Mouse (Mus musculus) forebrain, embryonic 15.5 days (tissue): ENCODE data around the gene Cap2. TPM values are rescaled to one million over a fixed set of nuclear protein-coding genes. Genes with fewer than 3 reads are reported as not detected.
A peak's percentile ranks its signal among the peaks of the same experiment; 100 is the strongest.

Experiments used
- ATAC-seq: fragments of 200-750 bp; cut with Nextera tagmentation; replicated peaks from 2 replicates; pipeline ENCODE4 v1.8.0; 2017; ENCODE audit warnings: mild to moderate bottlenecking, moderate TSS enrichment, moderate library complexity
- H3K27ac ChIP-seq: fragments of 300-500 bp; sonication (generic); replicated peaks from 2 replicates; pipeline ENCODE4 v1.5.1; 2015; ENCODE audit warnings: mild to moderate bottlenecking, inconsistent platforms
- H3K27me3 ChIP-seq: fragments of 300-500 bp; sonication (generic); 2 replicates; pipeline ENCODE4 v1.6.1; 2015; ENCODE audit warnings: inconsistent platforms
- H3K36me3 ChIP-seq: fragments of 300-500 bp; sonication (generic); 2 replicates; pipeline ENCODE4 v1.6.1; 2015; ENCODE audit warnings: mild to moderate bottlenecking, inconsistent platforms
- H3K4me1 ChIP-seq: fragments of 300-500 bp; sonication (generic); 2 replicates; pipeline ENCODE4 v1.6.1; 2015; ENCODE audit warnings: inconsistent platforms
- H3K4me2 ChIP-seq: fragments of 300-500 bp; sonication (generic); replicated peaks from 2 replicates; pipeline ENCODE4 v1.6.1; 2015; ENCODE audit warnings: mild to moderate bottlenecking, inconsistent platforms
- H3K4me3 ChIP-seq: fragments of 300-500 bp; sonication (generic); 2 replicates; pipeline ENCODE4 v1.5.1; 2015; ENCODE audit warnings: mild to moderate bottlenecking, inconsistent platforms
- H3K9ac ChIP-seq: fragments of 300-500 bp; sonication (generic); replicated peaks from 2 replicates; pipeline ENCODE4 v1.6.1; 2015; ENCODE audit warnings: mild to moderate bottlenecking, inconsistent platforms
- H3K9me3 ChIP-seq: fragments of 300-500 bp; sonication (generic); 2 replicates; pipeline ENCODE4 v1.6.1; 2016; ENCODE audit warnings: inconsistent platforms
- WGBS: fragments of 180-500 bp; shearing (Covaris S2); methylation state at CpG from one replicate; pipeline ENCODE4 v1.1.7; 2015; ENCODE audit warnings: mixed read lengths; 5-methylcytosine and 5-hydroxymethylcytosine counted together
- polyA plus RNA-seq: library from polyadenylated mRNA; unstranded; fragments of >200 nt; fragmentation: Nextera tagmentation; extraction: Ambion mirVana; gene quantifications from 2 replicates; pipeline ENCODE4 v1.2.1, GENCODE M21; 2015

The Cap2 gene
- polyA plus RNA-seq, 1 experiment from 2014 or later: 16.8 TPM

- ATAC-seq: no peak
- Histone ChIP-seq H3K27ac (peak overlapping the region; percentile 71), H3K36me3 (no peaks in the 10 kb centered on the region), H3K9ac (no peak overlapping the region), H3K4me1 (peaks cover 60% of the 10 kb centered on the region), H3K27me3 (no peaks in the 10 kb centered on the region), H3K4me2 (no peak overlapping the region), H3K4me3 (no peak overlapping the region), H3K9me3 (no peaks in the 10 kb centered on the region)
- WGBS: 39% methylated on average over 6 of the region's 6 CpGs
Measured at GRCm38 (mm10) chr13:46544608-46545007, 43.0 kb downstream of the Cap2 start.

GRCm38 (mm10) chr13:46545081-46545480 lies 43.4 kb downstream of the Cap2 start:
- WGBS: 3% methylated on average over 9 of the region's 9 CpGs
- no peak for ATAC-seq

DNA sequence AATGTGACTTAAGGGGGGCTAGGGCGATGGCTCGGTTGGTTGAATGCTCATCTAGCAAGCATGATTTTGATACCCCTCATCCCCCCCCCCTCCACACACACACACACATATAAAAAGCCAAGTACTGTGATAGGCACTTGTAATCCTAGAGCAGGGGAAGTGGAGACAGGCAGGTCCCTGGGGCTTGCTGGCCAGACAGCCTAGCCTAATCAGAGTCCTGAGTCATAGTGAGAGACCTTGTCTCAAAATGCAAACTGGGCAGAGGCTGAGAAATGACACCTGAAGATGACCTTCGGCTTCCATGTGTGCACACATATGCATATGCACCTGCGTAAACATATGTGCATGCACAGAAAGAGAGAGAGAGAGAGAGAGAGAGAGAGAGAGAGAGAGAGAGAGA lies 45.2 kb downstream of the Cap2 start:
- ATAC-seq: no peak
- Histone ChIP-seq H3K27me3 (no peaks in the 10 kb centered on the region), H3K4me1 (peaks cover 56% of the 10 kb centered on the region), H3K9me3 (no peaks in the 10 kb centered on the region), H3K4me2 (no peak overlapping the region), H3K27ac (no peak overlapping the region), H3K4me3 (no peak overlapping the region), H3K9ac (no peak overlapping the region), H3K36me3 (no peaks in the 10 kb centered on the region)
- WGBS: 70% methylated on average over 4 of the region's 4 CpGs

More at GRCm38 (mm10) chr13:46545081-46545480, 43.4 kb downstream of the Cap2 start:
- H3K36me3 ChIP-seq: no peaks in the 10 kb centered on the region
- H3K27me3 ChIP-seq: no peaks in the 10 kb centered on the region
- H3K9me3 ChIP-seq: no peaks in the 10 kb centered on the region
- H3K4me1 ChIP-seq: peaks cover 60% of the 10 kb centered on the region
- H3K9ac ChIP-seq: no peak overlapping the region
- peak overlapping the region; percentile 71 for H3K27ac ChIP-seq
- H3K4me3 ChIP-seq: no peak overlapping the region
- H3K4me2 ChIP-seq: no peak overlapping the region

- Histone ChIP-seq H3K4me2 (no peak overlapping the region), H3K4me3 (no peak overlapping the region), H3K27ac (0 out of 2 replicates have a peak overlapping the region, but pooled peaks have one; percentile 82), H3K27me3 (no peaks in the 10 kb centered on the region), H3K9ac (no peak overlapping the region), H3K9me3 (no peaks in the 10 kb centered on the region), H3K4me1 (peaks cover 54% of the 10 kb centered on the region), H3K36me3 (no peaks in the 10 kb centered on the region)
- 14% methylated on average over 1 of the region's 1 CpGs for WGBS
- no peak for ATAC-seq
Measured at GRCm38 (mm10) chr13:46547253-46547652, 45.6 kb downstream of the Cap2 start.

- Histone ChIP-seq H3K4me2 (no peak overlapping the region), H3K27ac (peak overlapping the region; percentile 82), H3K36me3 (no peaks in the 10 kb centered on the region), H3K4me1 (peaks cover 47% of the 10 kb centered on the region), H3K9me3 (no peaks in the 10 kb centered on the region), H3K9ac (no peak overlapping the region), H3K27me3 (no peaks in the 10 kb centered on the region), H3K4me3 (no peak overlapping the region)
- WGBS: 20% methylated on average over 8 of the region's 8 CpGs
- ATAC-seq: peak; percentile 59
Measured at GRCm38 (mm10) chr13:46548132-46548531, 46.5 kb downstream of the Cap2 start.

DNA sequence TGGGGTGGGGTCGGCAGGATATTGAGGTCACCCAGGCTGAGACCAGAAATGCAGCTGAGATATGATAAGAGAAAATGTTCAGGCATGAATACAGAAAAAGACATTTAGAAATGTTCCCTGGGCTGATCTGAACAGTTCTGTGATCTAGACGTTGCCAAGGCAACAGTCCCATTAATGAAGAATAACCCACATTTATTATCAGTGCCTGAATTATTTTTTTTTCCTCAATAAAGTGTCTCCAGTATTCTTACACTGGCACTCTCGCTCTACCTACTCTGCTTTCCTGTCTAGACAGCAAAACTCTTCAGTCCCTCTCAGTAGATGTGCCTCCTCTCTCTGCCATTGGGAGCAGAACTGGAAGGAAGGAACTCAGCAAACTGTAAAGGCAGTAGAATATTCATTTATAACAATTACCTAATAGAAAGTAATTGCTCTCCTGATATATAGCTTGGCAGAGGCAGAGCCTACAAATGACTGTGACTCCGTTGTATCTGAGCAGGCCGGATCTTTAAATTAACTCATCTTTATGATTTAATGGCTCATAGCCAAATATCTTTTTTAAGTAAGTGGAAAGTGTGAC lies 47.0 kb downstream of the Cap2 start:
- Histone ChIP-seq H3K27ac (peak overlapping the region; percentile 82), H3K4me1 (peaks cover 44% of the 10 kb centered on the region), H3K27me3 (no peaks in the 10 kb centered on the region), H3K36me3 (no peaks in the 10 kb centered on the region), H3K9ac (no peak overlapping the region), H3K4me3 (no peak overlapping the region), H3K4me2 (no peak overlapping the region), H3K9me3 (no peaks in the 10 kb centered on the region)
- ATAC-seq: peak; percentile 44
- 40% methylated on average over 5 of the region's 5 CpGs for WGBS

DNA sequence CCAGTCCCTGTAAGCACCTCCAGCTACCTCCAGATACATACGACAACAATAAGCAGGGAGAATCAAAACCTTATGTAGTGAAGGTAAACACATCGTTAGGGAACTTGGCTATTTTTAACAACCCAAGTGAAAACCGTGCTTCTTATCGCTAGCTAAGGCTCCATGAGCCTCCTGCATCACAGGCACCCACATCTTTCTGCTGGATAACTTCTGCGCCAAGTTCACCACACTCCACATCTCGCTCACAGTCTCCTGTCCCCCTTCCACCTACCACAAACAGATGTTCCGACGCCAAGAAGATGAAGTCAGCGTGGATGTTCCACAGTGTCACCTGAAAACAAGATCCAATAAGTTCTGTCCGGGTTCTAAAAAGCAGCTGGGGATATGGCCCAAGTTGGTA lies 49.0 kb downstream of the Cap2 start:
- no peak overlapping the region for H3K9ac ChIP-seq
- H3K36me3 ChIP-seq: no peaks in the 10 kb centered on the region
- no peak overlapping the region for H3K27ac ChIP-seq
- peaks cover 42% of the 10 kb centered on the region for H3K4me1 ChIP-seq
- H3K27me3 ChIP-seq: no peaks in the 10 kb centered on the region
- no peak overlapping the region for H3K4me2 ChIP-seq
- no peak for ATAC-seq
- H3K9me3 ChIP-seq: no peaks in the 10 kb centered on the region
- WGBS: 72% methylated on average over 10 of the region's 10 CpGs
- H3K4me3 ChIP-seq: no peak overlapping the region

DNA sequence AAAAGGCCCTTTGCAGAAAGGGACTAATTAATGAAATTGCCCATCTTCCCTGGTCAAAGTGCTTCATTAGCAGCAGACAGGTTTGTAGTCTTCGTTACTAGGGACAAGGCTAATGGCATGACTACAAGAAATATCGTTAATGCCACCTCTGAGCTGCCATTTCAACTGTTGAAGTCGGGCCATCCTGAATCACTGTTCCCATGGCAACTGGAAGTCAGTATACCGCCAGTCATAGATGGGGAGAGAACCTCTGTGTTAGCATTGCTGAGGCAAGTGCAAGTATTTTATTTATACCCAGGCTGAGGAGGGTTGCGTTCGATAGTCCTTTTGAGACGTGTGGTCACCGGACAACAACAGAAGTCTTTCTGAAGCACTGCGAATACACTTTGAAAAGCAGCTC lies 53.1 kb downstream of the Cap2 start:
- peaks cover 14% of the 10 kb centered on the region for H3K4me1 ChIP-seq
- H3K36me3 ChIP-seq: no peaks in the 10 kb centered on the region
- peak; percentile 72 for ATAC-seq
- no peak overlapping the region for H3K27ac ChIP-seq
- no peak overlapping the region for H3K4me2 ChIP-seq
- no peaks in the 10 kb centered on the region for H3K9me3 ChIP-seq
- no peak overlapping the region for H3K4me3 ChIP-seq
- WGBS: 19% methylated on average over 9 of the region's 9 CpGs
- H3K27me3 ChIP-seq: no peaks in the 10 kb centered on the region
- H3K9ac ChIP-seq: no peak overlapping the region

GRCm38 (mm10) chr13:46565913-46566312 lies 64.3 kb downstream of the Cap2 start:
- no peak overlapping the region for H3K9ac ChIP-seq
- WGBS: 83% methylated on average over 5 of the region's 5 CpGs
- H3K27me3 ChIP-seq: no peaks in the 10 kb centered on the region
- no peaks in the 10 kb centered on the region for H3K9me3 ChIP-seq
- H3K4me3 ChIP-seq: no peak overlapping the region
- H3K36me3 ChIP-seq: no peaks in the 10 kb centered on the region
- no peak overlapping the region for H3K4me2 ChIP-seq
- no peak overlapping the region for H3K27ac ChIP-seq
- H3K4me1 ChIP-seq: peaks cover 6% of the 10 kb centered on the region
- no peak for ATAC-seq

DNA sequence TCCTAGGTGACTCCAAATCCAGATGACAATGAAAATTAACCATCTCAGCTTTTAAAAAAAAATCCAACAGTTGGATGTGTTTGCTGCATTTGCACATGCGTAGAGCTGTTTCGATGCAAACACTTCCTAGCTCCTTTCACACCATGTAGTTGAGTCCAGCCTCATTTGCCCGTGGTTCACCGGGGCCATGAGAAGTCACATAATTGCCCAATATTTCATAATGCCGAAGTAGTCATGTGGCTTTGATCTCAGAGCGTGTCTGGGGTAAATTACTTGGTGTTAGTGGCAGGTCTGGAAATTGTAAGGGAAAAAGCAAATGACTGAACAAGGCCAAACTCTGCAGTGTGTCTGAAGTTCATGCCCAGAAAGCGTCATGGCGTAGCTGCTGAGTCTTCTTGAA lies 67.8 kb downstream of the Cap2 start:
- Histone ChIP-seq H3K36me3 (no peaks in the 10 kb centered on the region), H3K27me3 (no peaks in the 10 kb centered on the region), H3K4me2 (no peak overlapping the region), H3K27ac (no peak overlapping the region), H3K9me3 (no peaks in the 10 kb centered on the region), H3K4me3 (no peak overlapping the region), H3K4me1 (peaks cover 37% of the 10 kb centered on the region), H3K9ac (no peak overlapping the region)
- ATAC-seq: no peak
- WGBS: 88% methylated on average over 8 of the region's 8 CpGs

- peak; percentile 86 for ATAC-seq
- H3K27ac ChIP-seq: peak overlapping the region; percentile 91
- peaks cover 42% of the 10 kb centered on the region for H3K4me1 ChIP-seq
- peak overlapping the region; percentile 39 for H3K4me2 ChIP-seq
- H3K36me3 ChIP-seq: no peaks in the 10 kb centered on the region
- peak overlapping the region; percentile 16; the same call in 1 of the 2 replicates for H3K9ac ChIP-seq
- H3K4me3 ChIP-seq: peak overlapping the region; percentile 8
- WGBS: 3% methylated on average over 12 of the region's 12 CpGs
- no peaks in the 10 kb centered on the region for H3K9me3 ChIP-seq
- H3K27me3 ChIP-seq: no peaks in the 10 kb centered on the region
Measured at GRCm38 (mm10) chr13:46571141-46571592, 69.5 kb downstream of the Cap2 start.

DNA sequence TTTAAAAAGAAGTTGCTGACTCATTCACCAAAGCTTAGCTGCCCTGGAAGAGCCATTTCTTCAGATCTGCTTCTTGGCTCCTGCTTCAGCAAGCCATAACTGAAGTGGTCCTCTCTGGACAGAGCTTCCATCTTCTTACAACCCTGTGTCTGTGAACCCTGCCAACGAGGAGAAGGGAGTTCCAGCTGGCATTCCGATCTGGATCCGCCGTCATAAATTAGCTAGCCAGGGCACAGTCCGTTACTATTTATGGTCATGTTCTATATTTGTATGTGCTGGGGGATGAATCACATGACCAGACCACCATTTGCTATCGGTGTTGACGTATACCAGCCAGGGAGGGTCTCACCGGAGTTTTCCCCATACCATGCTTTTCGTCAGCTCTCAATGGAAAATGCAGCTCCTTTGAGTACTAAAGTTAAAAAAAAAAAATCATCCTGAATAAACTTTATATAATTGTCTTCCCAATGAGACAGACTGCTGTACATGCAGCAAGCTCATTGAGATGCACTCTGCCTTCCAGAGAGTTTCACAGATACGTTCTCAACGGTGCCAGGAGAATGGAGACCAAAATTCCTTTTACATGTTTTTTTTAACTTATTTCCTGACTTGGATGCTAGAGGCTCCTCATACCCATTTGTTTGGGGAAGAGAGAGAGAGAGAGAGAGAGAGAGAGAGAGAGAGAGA lies 70.5 kb downstream of the Cap2 start:
- Histone ChIP-seq H3K9ac (no peak overlapping the region), H3K4me1 (peaks cover 42% of the 10 kb centered on the region), H3K4me2 (peak overlapping the region; percentile 15), H3K36me3 (no peaks in the 10 kb centered on the region), H3K27ac (peak overlapping the region; percentile 77), H3K27me3 (no peaks in the 10 kb centered on the region), H3K9me3 (no peaks in the 10 kb centered on the region), H3K4me3 (no peak overlapping the region)
- peak; percentile 45 for ATAC-seq
- WGBS: 48% methylated on average over 11 of the region's 11 CpGs
